Mouse (Mus musculus) adrenal gland, postnatal 14 days (tissue): ENCODE results near the gene Gm29106. TPM values are rescaled to one million over a fixed set of nuclear protein-coding genes. Genes with fewer than 3 reads are reported as not detected.
"Not testable (repeated sequence)": the region's sequence is repeated elsewhere in the genome, so short reads cannot be mapped to it uniquely, and the experiment has no call there.

Experiments
- DNase-seq: peaks from one replicate; pipeline ENCODE4 v3.0.0; 2021; ENCODE audit warnings: mixed read lengths
- long read RNA-seq, 2 experiments: library from polyadenylated mRNA; stranded (forward); transcript quantifications; one replicate each; pipeline ENCODE4 v2.0.0; 2021
- total RNA-seq: library from RNA; stranded (reverse); gene quantifications from 2 replicates; pipeline ENCODE4 v1.2.3, GENCODE M21; 2021

Gene Gm29106
- not detected in 2 replicates for total RNA-seq
- long read RNA-seq, experiment 1, result 0 reads
- long read RNA-seq, experiment 2, result 0 reads

- DNase-seq, result not testable (repeated sequence)
These were observed at the start of gene Gm29106 for GRCm38 (mm10) chr1:118176242-118176641. Gene Gm29106 (plus strand): TSS chr1:118176542.

GRCm38 (mm10) chr1:118228540-118228939 is 52.2 kb downstream of the Gm29106 start:
- DNase-seq, result peak; percentile 62

- no peak for DNase-seq
These were observed 59.7 kb downstream of the Gm29106 start for GRCm38 (mm10) chr1:118236032-118236431.

Other genes starting within 250 kb of the Gm29106 start
- not detected in 2 replicates for gene Gm28168, start 248.5 kb upstream of the Gm29106 start, total RNA-seq
- not detected in 2 replicates for gene Gm7145, start 210.6 kb upstream of the Gm29106 start, total RNA-seq
- 94.0 and 114 TPM in 2 replicates for gene Tsn, start 135.2 kb downstream of the Gm29106 start, total RNA-seq
- gene Nifk, start 145.3 kb downstream of the Gm29106 start, total RNA-seq, result 43.1 and 46.0 TPM in 2 replicates
- 46.3 and 50.9 TPM in 2 replicates for gene Clasp1, start 212.5 kb downstream of the Gm29106 start, total RNA-seq